Mouse (Mus musculus) megakaryocyte, embryonic 14.5 days (primary cell): ENCODE results near the gene Rbm20.

ENCODE experiments used
- FLI1 ChIP-seq: IDR thresholded peaks from 2 replicates; pipeline ENCODE4 v1.6.1; 2012; ENCODE audit warnings: low read length, inconsistent platforms, mixed read lengths
- GATA1 ChIP-seq: IDR thresholded peaks from 3 replicates; pipeline ENCODE4 v1.6.1; 2012; ENCODE audit warnings: mixed read lengths, low read length, inconsistent platforms, borderline replicate concordance

DNA sequence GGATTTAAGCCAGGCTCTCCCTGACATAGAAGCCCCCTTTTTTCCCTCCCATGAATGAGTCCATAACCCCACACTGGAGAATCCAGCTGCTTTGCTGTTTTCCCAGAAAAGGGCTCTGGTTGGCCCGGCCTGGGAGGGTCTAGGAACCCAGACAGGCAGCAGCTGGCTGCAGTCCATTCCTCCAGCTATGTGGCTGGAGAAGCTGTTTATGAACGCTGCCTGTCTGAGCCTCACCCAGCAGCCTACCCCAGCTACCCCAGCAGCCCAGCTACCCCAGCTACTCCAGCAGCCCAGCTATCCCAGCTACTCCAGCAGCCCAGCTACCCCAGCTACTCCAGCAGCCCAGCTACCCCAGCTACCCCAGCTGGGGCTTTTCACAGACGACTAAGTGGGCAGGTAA, 215.0 kb downstream of the Rbm20 start, which contains the start of gene Pdcd4:
- TF ChIP-seq FLI1: no peak
- TF ChIP-seq GATA1: no peak
